Mouse (Mus musculus): ENCODE measurements around the gene Glb1. TPM values are rescaled to one million over a fixed set of nuclear protein-coding genes. Genes with fewer than 3 reads are reported as not detected.
"Not testable (repeated sequence)": the region's sequence is repeated elsewhere in the genome, so short reads cannot be mapped to it uniquely, and the experiment has no call there.

Glb1 gene
- polyA plus RNA-seq, 1 experiment: 22.2 TPM

DNA sequence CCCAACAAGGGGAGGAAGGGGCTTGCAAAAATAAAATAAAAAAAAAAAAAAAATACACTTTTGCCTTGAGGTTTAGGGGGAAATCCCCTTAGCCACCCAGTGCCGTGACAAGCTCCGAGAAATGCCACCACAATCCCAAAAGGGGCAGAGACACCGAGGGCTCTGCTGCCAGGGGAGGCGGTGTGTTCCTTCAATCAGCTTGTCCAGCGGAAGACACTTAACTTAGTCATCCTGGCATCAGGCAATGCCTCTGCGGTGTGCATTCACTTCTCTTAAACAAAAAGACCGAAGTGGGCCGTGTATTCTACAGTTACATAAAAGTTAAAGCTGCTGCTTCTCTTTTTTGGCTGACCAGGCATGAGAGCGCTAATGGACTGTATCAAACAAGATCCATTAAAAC, 106.5 kb downstream of the Glb1 start:
- WGBS: 81% methylated on average over 9 of the region's 9 CpGs
- Histone ChIP-seq H3K4me3 (replicated peaks; ENCODE audit: insufficient read depth, low read depth, low read length) (no peak overlapping the region), H3K4me1 (ENCODE audit: control insufficient read depth, insufficient read depth, low read length) (no peaks in the 10 kb centered on the region), H3K27ac (ENCODE audit: insufficient read depth, low read length) (no peak overlapping the region), H3K27me3 (ENCODE audit: control insufficient read depth, insufficient read depth, low read length) (no peaks in the 10 kb centered on the region; the same call in 1 of the 2 replicates)
- DNase-seq: no peak
- TF ChIP-seq CTCF (IDR thresholded peaks at IDR 0.05; ENCODE audit: borderline replicate concordance, insufficient read depth, low read depth, low read length): no peak
- no peak for TF ChIP-seq POLR2A (IDR thresholded peaks at IDR 0.05; ENCODE audit: borderline replicate concordance, insufficient read depth, low read length)

DNA sequence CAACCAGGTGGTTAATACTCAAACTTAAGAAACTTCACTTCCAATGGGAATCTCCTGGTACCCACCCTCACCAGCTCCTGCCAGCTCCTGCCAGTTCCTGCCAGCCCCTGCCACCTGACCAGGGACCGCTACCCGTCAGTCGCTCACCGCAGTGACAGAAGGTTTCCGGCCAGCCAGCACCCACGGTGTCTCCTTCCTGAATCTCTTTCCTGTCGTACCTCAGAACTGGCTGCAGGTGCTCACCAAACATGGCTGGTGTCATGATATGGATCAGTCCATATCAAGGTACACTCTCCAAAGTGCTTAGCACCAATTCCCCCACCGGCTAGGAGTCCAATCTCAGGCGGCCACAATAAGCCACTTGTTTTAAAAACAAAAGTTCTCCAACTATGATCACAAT, 108.9 kb downstream of the Glb1 start:
- H3K4me3 ChIP-seq (replicated peaks; ENCODE audit: insufficient read depth, low read depth, low read length): no peak overlapping the region
- H3K27ac ChIP-seq (ENCODE audit: insufficient read depth, low read length): no peak overlapping the region
- H3K27me3 ChIP-seq (ENCODE audit: control insufficient read depth, insufficient read depth, low read length): no peaks in the 10 kb centered on the region; the same call in 1 of the 2 replicates
- DNase-seq: no peak
- 93% methylated on average over 9 of the region's 9 CpGs for WGBS
- H3K4me1 ChIP-seq (ENCODE audit: control insufficient read depth, insufficient read depth, low read length): no peaks in the 10 kb centered on the region
- TF ChIP-seq POLR2A (IDR thresholded peaks at IDR 0.05; ENCODE audit: borderline replicate concordance, insufficient read depth, low read length) (no peak), CTCF (IDR thresholded peaks at IDR 0.05; ENCODE audit: borderline replicate concordance, insufficient read depth, low read depth, low read length) (no peak)

DNA sequence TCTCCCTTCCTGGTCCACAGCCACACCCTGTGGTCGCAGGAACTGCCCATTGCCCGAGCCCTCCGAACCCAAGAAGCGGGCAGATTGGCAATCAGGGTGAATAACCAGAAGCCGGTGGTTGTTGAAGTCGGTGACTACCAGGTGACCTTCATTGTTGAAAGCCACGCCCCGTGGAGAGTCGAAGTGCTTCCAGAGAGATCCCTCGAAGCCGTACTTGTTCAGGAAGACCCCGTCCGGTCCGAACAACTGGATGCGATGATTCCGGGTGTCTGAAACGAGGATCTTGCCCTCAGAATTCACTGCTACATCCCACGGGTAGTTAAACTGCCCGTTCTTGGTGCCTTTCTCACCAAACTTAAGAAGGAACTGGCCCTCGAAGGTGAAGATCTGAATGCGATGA, 112.0 kb downstream of the Glb1 start:
- Histone ChIP-seq H3K4me1 (ENCODE audit: control insufficient read depth, insufficient read depth, low read length) (no peaks in the 10 kb centered on the region), H3K27ac (ENCODE audit: insufficient read depth, low read length) (no peak overlapping the region), H3K27me3 (ENCODE audit: control insufficient read depth, insufficient read depth, low read length) (no peaks in the 10 kb centered on the region; the same call in 1 of the 2 replicates), H3K4me3 (replicated peaks; ENCODE audit: insufficient read depth, low read depth, low read length) (no peak overlapping the region)
- TF ChIP-seq CTCF (IDR thresholded peaks at IDR 0.05; ENCODE audit: borderline replicate concordance, insufficient read depth, low read depth, low read length) (no peak), POLR2A (IDR thresholded peaks at IDR 0.05; ENCODE audit: borderline replicate concordance, insufficient read depth, low read length) (no peak)
- WGBS: 97% methylated on average over 21 of the region's 21 CpGs
- no peak for DNase-seq

DNA sequence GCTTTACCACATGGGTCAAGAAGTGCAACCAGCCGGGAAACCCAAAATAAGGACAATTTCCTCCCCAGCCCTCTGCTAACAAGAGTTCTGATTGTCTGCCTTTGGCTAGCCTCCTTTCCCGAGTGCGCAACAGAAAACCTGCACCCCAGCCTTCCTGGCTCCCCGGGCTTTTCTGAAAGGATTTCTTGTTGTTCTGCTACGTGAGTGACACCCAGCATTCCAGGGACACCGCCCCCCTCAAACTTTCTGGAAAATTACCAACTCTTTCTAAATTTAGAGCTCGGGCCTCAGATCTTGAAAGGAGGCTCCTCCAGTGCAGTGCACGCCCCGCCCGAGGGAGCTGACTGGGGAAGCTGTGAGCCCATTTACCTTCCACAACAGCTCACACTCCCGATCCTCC, 114.5 kb downstream of the Glb1 start, which contains the start of gene C130032M10Rik:
TSS of gene C130032M10Rik (plus strand) at position 334 of the 400 bp plus-strand sequence.
- Histone ChIP-seq H3K27me3 (ENCODE audit: control insufficient read depth, insufficient read depth, low read length) (no peaks in the 10 kb centered on the region), H3K27ac (ENCODE audit: insufficient read depth, low read length) (no peak within 1 kb of the TSS), H3K4me3 (replicated peaks; ENCODE audit: insufficient read depth, low read depth, low read length) (no peak within 1 kb of the TSS), H3K4me1 (ENCODE audit: control insufficient read depth, insufficient read depth, low read length) (no peaks in the 10 kb centered on the region)
- WGBS: 43% methylated on average over 11 of the region's 11 CpGs
- TF ChIP-seq POLR2A (IDR thresholded peaks at IDR 0.05; ENCODE audit: borderline replicate concordance, insufficient read depth, low read length): no peak
- TF ChIP-seq CTCF (IDR thresholded peaks at IDR 0.05; ENCODE audit: borderline replicate concordance, insufficient read depth, low read depth, low read length): no peak
- DNase-seq: no peak

DNA sequence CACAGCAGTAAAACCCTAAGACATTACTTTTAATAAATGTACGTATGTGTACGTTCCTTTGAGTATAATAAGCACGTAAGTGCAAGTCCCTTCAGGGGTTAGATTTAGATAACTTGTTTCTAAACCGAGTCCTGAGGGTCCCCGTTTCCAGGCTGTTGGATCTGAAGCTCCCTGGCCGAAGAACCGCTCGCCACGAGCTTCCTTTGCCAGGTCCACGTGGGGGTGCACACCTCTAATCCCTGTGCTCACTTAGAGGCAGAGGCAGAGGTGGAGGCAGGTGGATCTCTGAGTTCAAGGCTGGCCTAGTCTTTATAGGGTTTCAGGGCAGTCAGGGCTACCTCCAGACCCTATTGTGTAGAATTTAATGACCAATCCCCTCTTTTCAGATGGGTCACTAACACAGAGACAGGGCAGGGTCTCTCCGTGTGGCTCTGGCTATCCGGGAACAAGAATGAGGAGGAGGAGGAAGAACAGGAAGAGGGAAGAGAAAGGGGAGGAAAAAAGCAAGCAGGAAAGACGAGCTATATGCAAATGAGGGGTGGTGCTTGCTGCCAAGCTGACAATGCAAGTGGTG, 117.1 kb downstream of the Glb1 start:
- H3K27me3 ChIP-seq (ENCODE audit: control insufficient read depth, insufficient read depth, low read length): no peaks in the 10 kb centered on the region
- 75% methylated on average over 13 of the region's 13 CpGs for WGBS
- no peak for TF ChIP-seq POLR2A (IDR thresholded peaks at IDR 0.05; ENCODE audit: borderline replicate concordance, insufficient read depth, low read length)
- no peak for TF ChIP-seq CTCF (IDR thresholded peaks at IDR 0.05; ENCODE audit: borderline replicate concordance, insufficient read depth, low read depth, low read length)
- H3K4me1 ChIP-seq (ENCODE audit: control insufficient read depth, insufficient read depth, low read length): no peaks in the 10 kb centered on the region
- no peak overlapping the region for H3K27ac ChIP-seq (ENCODE audit: insufficient read depth, low read length)
- no peak overlapping the region for H3K4me3 ChIP-seq (replicated peaks; ENCODE audit: insufficient read depth, low read depth, low read length)
- DNase-seq: no peak

DNA sequence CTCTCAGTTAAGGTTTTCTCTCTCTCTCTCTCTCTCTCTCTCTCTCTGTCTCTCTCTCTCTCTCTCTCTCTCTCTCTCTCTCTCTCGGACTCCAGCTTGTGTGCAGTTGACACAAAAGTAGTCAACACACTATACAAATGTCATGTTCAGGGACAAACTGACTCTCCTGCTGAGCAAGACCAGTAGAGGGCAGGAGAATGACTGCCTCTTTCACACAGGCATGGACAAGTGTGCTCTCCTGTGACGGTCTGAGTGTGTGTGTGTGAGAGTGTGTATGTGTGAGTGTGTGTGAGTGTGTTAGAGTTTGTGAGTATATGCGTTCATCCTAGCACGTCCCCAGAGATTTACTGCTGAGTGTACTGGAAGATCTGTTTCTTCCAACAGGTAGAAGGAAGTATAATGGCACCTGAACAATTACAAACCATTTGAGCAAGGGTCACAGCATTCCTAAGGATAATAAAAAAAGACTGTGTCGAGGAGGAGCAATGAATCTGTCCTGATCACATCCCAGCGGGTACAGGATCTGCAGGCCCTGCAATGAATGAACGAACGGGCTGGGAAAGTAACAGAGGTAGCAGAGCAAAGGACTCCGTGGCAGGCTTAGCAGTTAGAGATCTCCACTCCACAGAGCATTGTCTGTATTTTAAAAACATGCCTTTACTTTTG, 118.1 kb downstream of the Glb1 start:
- 68% methylated on average over 9 of the region's 9 CpGs for WGBS
- no peak overlapping the region for H3K27ac ChIP-seq (ENCODE audit: insufficient read depth, low read length)
- H3K4me1 ChIP-seq (ENCODE audit: control insufficient read depth, insufficient read depth, low read length): no peaks in the 10 kb centered on the region
- DNase-seq: no peak
- no peaks in the 10 kb centered on the region for H3K27me3 ChIP-seq (ENCODE audit: control insufficient read depth, insufficient read depth, low read length)
- TF ChIP-seq POLR2A (IDR thresholded peaks at IDR 0.05; ENCODE audit: borderline replicate concordance, insufficient read depth, low read length) (no peak), CTCF (IDR thresholded peaks at IDR 0.05; ENCODE audit: borderline replicate concordance, insufficient read depth, low read depth, low read length) (no peak)
- H3K4me3 ChIP-seq (replicated peaks; ENCODE audit: insufficient read depth, low read depth, low read length): no peak overlapping the region

DNA sequence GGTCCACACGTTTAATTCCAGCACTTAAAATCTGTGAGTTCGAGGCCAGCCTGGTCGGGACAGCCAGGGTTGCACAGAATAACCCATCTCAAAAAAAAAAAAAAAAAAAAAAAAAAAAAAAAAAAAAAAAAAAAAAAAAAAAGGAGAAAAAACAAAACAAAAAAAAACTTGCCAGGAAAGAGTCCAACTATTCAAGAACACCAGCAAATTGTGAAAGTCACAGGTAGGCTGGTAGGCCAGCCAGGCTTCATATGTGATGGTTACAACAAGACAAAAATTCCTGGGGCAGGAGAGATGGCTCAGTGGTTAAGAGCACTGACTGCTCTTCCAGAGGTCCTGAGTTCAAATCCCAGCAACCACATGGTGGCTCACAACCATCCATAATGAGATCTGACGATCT, 119.7 kb downstream of the Glb1 start:
- H3K4me1 ChIP-seq (ENCODE audit: control insufficient read depth, insufficient read depth, low read length); DNase-seq; H3K4me3 ChIP-seq (replicated peaks; ENCODE audit: insufficient read depth, low read depth, low read length); H3K27ac ChIP-seq (ENCODE audit: insufficient read depth, low read length); H3K27me3 ChIP-seq (ENCODE audit: control insufficient read depth, insufficient read depth, low read length): not testable (repeated sequence)
- 67% methylated on average over 4 of the region's 4 CpGs for WGBS

DNA sequence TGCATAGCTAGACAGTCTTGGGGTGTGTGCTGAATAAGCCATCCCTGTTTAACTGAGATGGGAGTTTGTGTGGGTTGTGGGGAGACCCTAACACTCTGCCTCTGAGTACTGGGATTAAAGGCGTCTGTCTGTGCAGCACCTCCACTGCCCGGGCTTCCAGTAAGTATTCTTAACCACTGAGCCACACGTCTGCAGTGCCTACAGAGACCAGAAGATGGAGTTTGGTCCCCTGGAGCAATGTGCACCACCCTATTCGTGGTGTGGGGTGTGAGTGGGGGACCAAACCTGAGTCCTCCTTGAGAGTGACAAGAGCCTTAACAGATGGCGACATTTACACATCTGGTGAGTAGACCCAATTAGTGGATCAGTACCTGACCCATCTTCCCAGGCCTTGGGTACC, 121.2 kb downstream of the Glb1 start:
- TF ChIP-seq CTCF (IDR thresholded peaks at IDR 0.05; ENCODE audit: borderline replicate concordance, insufficient read depth, low read depth, low read length) (no peak), POLR2A (IDR thresholded peaks at IDR 0.05; ENCODE audit: borderline replicate concordance, insufficient read depth, low read length) (no peak)
- Histone ChIP-seq H3K4me3 (replicated peaks; ENCODE audit: insufficient read depth, low read depth, low read length) (no peak overlapping the region), H3K27ac (ENCODE audit: insufficient read depth, low read length) (no peak overlapping the region), H3K27me3 (ENCODE audit: control insufficient read depth, insufficient read depth, low read length) (no peaks in the 10 kb centered on the region), H3K4me1 (ENCODE audit: control insufficient read depth, insufficient read depth, low read length) (no peaks in the 10 kb centered on the region)
- no peak for DNase-seq
- WGBS: 65% methylated on average over 5 of the region's 5 CpGs
